Mouse (Mus musculus): ENCODE results near the gene Cep63.

- TF ChIP-seq CTCF (conservative IDR thresholded peaks at IDR 0.05; ENCODE audit: low read length) (no peak), POU5F1 (IDR thresholded peaks at IDR 0.05; ENCODE audit: borderline replicate concordance, low read length) (no peak), NANOG (IDR thresholded peaks at IDR 0.05; ENCODE audit: borderline replicate concordance, low read length) (no peak)
Observed at GRCm38 (mm10) chr9:102668115-102668514, 41.8 kb upstream of the Cep63 start.
